Mouse (Mus musculus): ENCODE results near the gene Tufm. TPM values are rescaled to one million over a fixed set of nuclear protein-coding genes. Genes with fewer than 3 reads are reported as not detected.

The Tufm gene
- polyA plus RNA-seq, 1 experiment from 2014 or later: 114 TPM

Other genes with a start within 250 kb of the Tufm start
- 212 and 215 TPM in 2 replicates for gene Sbk1, start 214.7 kb upstream of the Tufm start, polyA plus RNA-seq (2015; fragmentation: Nextera tagmentation; extraction: Ambion mirVana)
- gene Lat, start 117.8 kb upstream of the Tufm start, polyA plus RNA-seq (2015; fragmentation: Nextera tagmentation; extraction: Ambion mirVana): 1.0 and 1.9 TPM in 2 replicates
- gene Spns1, start 109.9 kb upstream of the Tufm start, polyA plus RNA-seq (2015; fragmentation: Nextera tagmentation; extraction: Ambion mirVana): 58.6 and 69.2 TPM in 2 replicates
- gene Nfatc2ip, start 90.6 kb upstream of the Tufm start, polyA plus RNA-seq (2015; fragmentation: Nextera tagmentation; extraction: Ambion mirVana): 3.0 and 4.5 TPM in 2 replicates
- gene Cd19, start 72.5 kb upstream of the Tufm start, polyA plus RNA-seq (2015; fragmentation: Nextera tagmentation; extraction: Ambion mirVana): not detected in 2 replicates
- 18.7 and 22.4 TPM in 2 replicates for gene Rabep2, start 58.6 kb upstream of the Tufm start, polyA plus RNA-seq (2015; fragmentation: Nextera tagmentation; extraction: Ambion mirVana)
- 0.19 and 0.32 TPM in 2 replicates for gene Atp2a1, start 24.3 kb upstream of the Tufm start, polyA plus RNA-seq (2015; fragmentation: Nextera tagmentation; extraction: Ambion mirVana)
- 55.8 and 61.6 TPM in 2 replicates for gene Sh2b1, start 11.9 kb upstream of the Tufm start, polyA plus RNA-seq (2015; fragmentation: Nextera tagmentation; extraction: Ambion mirVana)
- 52.4 and 60.0 TPM in 2 replicates for gene Atxn2l, start 16.1 kb downstream of the Tufm start, polyA plus RNA-seq (2015; fragmentation: Nextera tagmentation; extraction: Ambion mirVana)
- 209 and 212 TPM in 2 replicates for gene Eif3c, start 79.0 kb downstream of the Tufm start, polyA plus RNA-seq (2015; fragmentation: Nextera tagmentation; extraction: Ambion mirVana)
- gene Apobr, start 97.6 kb downstream of the Tufm start, polyA plus RNA-seq (2015; fragmentation: Nextera tagmentation; extraction: Ambion mirVana): 0.38 and 0.46 TPM in 2 replicates
- 26.3 and 30.8 TPM in 2 replicates for gene Cln3, start 98.5 kb downstream of the Tufm start, polyA plus RNA-seq (2015; fragmentation: Nextera tagmentation; extraction: Ambion mirVana)
- not detected in 2 replicates for gene Il27, start 107.6 kb downstream of the Tufm start, polyA plus RNA-seq (2015; fragmentation: Nextera tagmentation; extraction: Ambion mirVana)
- gene Nupr1, start 143.5 kb downstream of the Tufm start, polyA plus RNA-seq (2015; fragmentation: Nextera tagmentation; extraction: Ambion mirVana): 2.1 and 2.5 TPM in 2 replicates
- gene Sgf29, start 161.9 kb downstream of the Tufm start, polyA plus RNA-seq (2015; fragmentation: Nextera tagmentation; extraction: Ambion mirVana): 57.3 and 64.6 TPM in 2 replicates
- 0.46 and 0.68 TPM in 2 replicates for gene Sult1a1, start 189.1 kb downstream of the Tufm start, polyA plus RNA-seq (2015; fragmentation: Nextera tagmentation; extraction: Ambion mirVana)
- gene Bola2, start 208.0 kb downstream of the Tufm start, polyA plus RNA-seq (2015; fragmentation: Nextera tagmentation; extraction: Ambion mirVana): 183 and 187 TPM in 2 replicates
- 16.6 TPM in 2 replicates for gene Slx1b, start 208.4 kb downstream of the Tufm start, polyA plus RNA-seq (2015; fragmentation: Nextera tagmentation; extraction: Ambion mirVana)
- 72.7 and 77.1 TPM in 2 replicates for gene Coro1a, start 220.4 kb downstream of the Tufm start, polyA plus RNA-seq (2015; fragmentation: Nextera tagmentation; extraction: Ambion mirVana)

Measured in forebrain, embryonic 13.5 days (tissue).